Mouse (Mus musculus): ENCODE results near the gene Mboat7. TPM values are rescaled to one million over a fixed set of nuclear protein-coding genes. Genes with fewer than 3 reads are reported as not detected.
"Not testable (repeated sequence)": the region's sequence is repeated elsewhere in the genome, so short reads cannot be mapped to it uniquely, and the experiment has no call there.

The Mboat7 gene
- 22.2 and 25.1 TPM in 2 replicates for polyA plus RNA-seq (2014; fragmentation: Nextera tagmentation; extraction: Ambion mirVana)

- Histone ChIP-seq H3K4me1 (replicated peaks; ENCODE audit: control insufficient read depth, insufficient read depth, low read length) (peaks cover 4% of the 10 kb centered on the region; the same call in 1 of the 2 replicates), H3K27me3 (ENCODE audit: control insufficient read depth, insufficient read depth, low read length) (no peaks in the 10 kb centered on the region), H3K9me3 (ENCODE audit: control insufficient read depth, low read length) (no peaks in the 10 kb centered on the region), H3K36me3 (ENCODE audit: control insufficient read depth, insufficient read depth, low read length) (0 out of 2 replicates have a peak, but pooled peaks cover 3% of the 10 kb centered on the region), H3K4me2 (replicated peaks; ENCODE audit: low read depth, low read length) (peak within 1 kb of the TSS; percentile 83), H3K9ac (ENCODE audit: low read depth, low read length) (peak within 1 kb of the TSS; percentile 80), H3K4me3 (ENCODE audit: low read depth, low read length) (peak within 1 kb of the TSS; percentile 68), H3K27ac (ENCODE audit: low read depth, low read length) (peak within 1 kb of the TSS; percentile 84)
- under 1% methylated on average over 55 of the region's 55 CpGs for WGBS
- DNase-seq (ENCODE audit: low spot score) = peak; percentile 96
- peak; percentile 91 for ATAC-seq (ENCODE audit: low FRiP score)
Measured at GRCm38 (mm10) chr7:3692987-3693808, at the start of gene Mboat7. Gene Mboat7 (minus strand): TSS chr7:3693523.

GRCm38 (mm10) chr7:3732675-3733074 lies 39.4 kb upstream of the Mboat7 start:
- ATAC-seq (ENCODE audit: low FRiP score); DNase-seq (ENCODE audit: low spot score); H3K9me3 ChIP-seq (ENCODE audit: control insufficient read depth, low read length); H3K36me3 ChIP-seq (ENCODE audit: control insufficient read depth, insufficient read depth, low read length); H3K9ac ChIP-seq (ENCODE audit: low read depth, low read length); H3K4me3 ChIP-seq (ENCODE audit: low read depth, low read length); H3K4me2 ChIP-seq (replicated peaks; ENCODE audit: low read depth, low read length); H3K27me3 ChIP-seq (ENCODE audit: control insufficient read depth, insufficient read depth, low read length); H3K27ac ChIP-seq (ENCODE audit: low read depth, low read length); H3K4me1 ChIP-seq (replicated peaks; ENCODE audit: control insufficient read depth, insufficient read depth, low read length): not testable (repeated sequence)
- no CpG with 5 or more reads among the region's 1 CpGs for WGBS

- H3K36me3 ChIP-seq (ENCODE audit: control insufficient read depth, insufficient read depth, low read length); ATAC-seq (ENCODE audit: low FRiP score); H3K4me2 ChIP-seq (replicated peaks; ENCODE audit: low read depth, low read length); H3K4me3 ChIP-seq (ENCODE audit: low read depth, low read length); H3K4me1 ChIP-seq (replicated peaks; ENCODE audit: control insufficient read depth, insufficient read depth, low read length); DNase-seq (ENCODE audit: low spot score); H3K9me3 ChIP-seq (ENCODE audit: control insufficient read depth, low read length); H3K27me3 ChIP-seq (ENCODE audit: control insufficient read depth, insufficient read depth, low read length); H3K27ac ChIP-seq (ENCODE audit: low read depth, low read length); H3K9ac ChIP-seq (ENCODE audit: low read depth, low read length): not testable (repeated sequence)
Measured at GRCm38 (mm10) chr7:3725459-3725858, 32.1 kb upstream of the Mboat7 start.

- not testable (repeated sequence) for ATAC-seq (ENCODE audit: low FRiP score); H3K4me2 ChIP-seq (replicated peaks; ENCODE audit: low read depth, low read length); H3K4me3 ChIP-seq (ENCODE audit: low read depth, low read length); H3K36me3 ChIP-seq (ENCODE audit: control insufficient read depth, insufficient read depth, low read length); H3K27me3 ChIP-seq (ENCODE audit: control insufficient read depth, insufficient read depth, low read length); H3K9ac ChIP-seq (ENCODE audit: low read depth, low read length); H3K9me3 ChIP-seq (ENCODE audit: control insufficient read depth, low read length); H3K4me1 ChIP-seq (replicated peaks; ENCODE audit: control insufficient read depth, insufficient read depth, low read length); DNase-seq (ENCODE audit: low spot score); H3K27ac ChIP-seq (ENCODE audit: low read depth, low read length)
- 60% methylated on average over 1 of the region's 3 CpGs for WGBS
Measured at GRCm38 (mm10) chr7:3720268-3720667, 26.9 kb upstream of the Mboat7 start, which contains the start of gene Pirb. Gene Pirb (minus strand): TSS chr7:3720391.

GRCm38 (mm10) chr7:3715249-3715648 lies 21.9 kb upstream of the Mboat7 start:
- H3K27me3 ChIP-seq (ENCODE audit: control insufficient read depth, insufficient read depth, low read length) = no peaks in the 10 kb centered on the region
- DNase-seq (ENCODE audit: low spot score) (no peak), ATAC-seq (ENCODE audit: low FRiP score) (no peak)
- no peak overlapping the region for H3K9ac ChIP-seq (ENCODE audit: low read depth, low read length)
- no peak overlapping the region for H3K4me2 ChIP-seq (replicated peaks; ENCODE audit: low read depth, low read length)
- WGBS = 70% methylated on average over 1 of the region's 1 CpGs
- H3K27ac ChIP-seq (ENCODE audit: low read depth, low read length) = no peak overlapping the region
- no peaks in the 10 kb centered on the region for H3K9me3 ChIP-seq (ENCODE audit: control insufficient read depth, low read length)
- H3K4me3 ChIP-seq (ENCODE audit: low read depth, low read length) = no peak overlapping the region
- no peaks in the 10 kb centered on the region for H3K4me1 ChIP-seq (replicated peaks; ENCODE audit: control insufficient read depth, insufficient read depth, low read length)
- H3K36me3 ChIP-seq (ENCODE audit: control insufficient read depth, insufficient read depth, low read length) = no peaks in the 10 kb centered on the region

- no peaks in the 10 kb centered on the region for H3K27me3 ChIP-seq (ENCODE audit: control insufficient read depth, insufficient read depth, low read length)
- DNase-seq (ENCODE audit: low spot score) = no peak
- no peak overlapping the region for H3K4me3 ChIP-seq (ENCODE audit: low read depth, low read length)
- no peaks in the 10 kb centered on the region for H3K4me1 ChIP-seq (replicated peaks; ENCODE audit: control insufficient read depth, insufficient read depth, low read length)
- WGBS = 49% methylated on average over 5 of the region's 5 CpGs
- no peak for ATAC-seq (ENCODE audit: low FRiP score)
- H3K4me2 ChIP-seq (replicated peaks; ENCODE audit: low read depth, low read length) = no peak overlapping the region
- H3K27ac ChIP-seq (ENCODE audit: low read depth, low read length) = no peak overlapping the region
- no peak overlapping the region for H3K9ac ChIP-seq (ENCODE audit: low read depth, low read length)
- H3K9me3 ChIP-seq (ENCODE audit: control insufficient read depth, low read length) = no peaks in the 10 kb centered on the region
- H3K36me3 ChIP-seq (ENCODE audit: control insufficient read depth, insufficient read depth, low read length) = no peaks in the 10 kb centered on the region
Measured at GRCm38 (mm10) chr7:3712264-3712942, 19.1 kb upstream of the Mboat7 start.

- peaks cover 2% of the 10 kb centered on the region; the same call in 1 of the 2 replicates for H3K4me1 ChIP-seq (replicated peaks; ENCODE audit: control insufficient read depth, insufficient read depth, low read length)
- H3K9me3 ChIP-seq (ENCODE audit: control insufficient read depth, low read length) = no peaks in the 10 kb centered on the region
- H3K36me3 ChIP-seq (ENCODE audit: control insufficient read depth, insufficient read depth, low read length) = peaks cover 6% of the 10 kb centered on the region; the same call in 1 of the 2 replicates
- WGBS = 93% methylated on average over 1 of the region's 1 CpGs
- ATAC-seq (ENCODE audit: low FRiP score) (no peak), DNase-seq (ENCODE audit: low spot score) (no peak)
- H3K27ac ChIP-seq (ENCODE audit: low read depth, low read length) = no peak overlapping the region
- no peak overlapping the region for H3K4me3 ChIP-seq (ENCODE audit: low read depth, low read length)
- H3K4me2 ChIP-seq (replicated peaks; ENCODE audit: low read depth, low read length) = no peak overlapping the region
- no peak overlapping the region for H3K9ac ChIP-seq (ENCODE audit: low read depth, low read length)
- no peaks in the 10 kb centered on the region for H3K27me3 ChIP-seq (ENCODE audit: control insufficient read depth, insufficient read depth, low read length)
Measured at GRCm38 (mm10) chr7:3709000-3709399, 15.7 kb upstream of the Mboat7 start.

GRCm38 (mm10) chr7:3708447-3708980 lies 15.2 kb upstream of the Mboat7 start:
- ATAC-seq (ENCODE audit: low FRiP score) = not testable (repeated sequence)
- WGBS = 54% methylated on average over 5 of the region's 5 CpGs

More at GRCm38 (mm10) chr7:3708447-3708980, 15.2 kb upstream of the Mboat7 start:
- not testable (repeated sequence) for H3K36me3 ChIP-seq (ENCODE audit: control insufficient read depth, insufficient read depth, low read length); H3K9me3 ChIP-seq (ENCODE audit: control insufficient read depth, low read length); DNase-seq (ENCODE audit: low spot score); H3K4me3 ChIP-seq (ENCODE audit: low read depth, low read length); H3K9ac ChIP-seq (ENCODE audit: low read depth, low read length); H3K4me1 ChIP-seq (replicated peaks; ENCODE audit: control insufficient read depth, insufficient read depth, low read length); H3K27me3 ChIP-seq (ENCODE audit: control insufficient read depth, insufficient read depth, low read length); H3K4me2 ChIP-seq (replicated peaks; ENCODE audit: low read depth, low read length); H3K27ac ChIP-seq (ENCODE audit: low read depth, low read length)
